Mouse (Mus musculus) embryonic facial prominence, embryonic 10.5 days (tissue): ENCODE data around the gene Sgms1. TPM values are rescaled to one million over a fixed set of nuclear protein-coding genes. Genes with fewer than 3 reads are reported as not detected.

Experiments
- DNase-seq: peaks from one replicate; pipeline ENCODE4 v3.0.0-alpha.2; 2017; ENCODE audit warnings: low spot score
- H3K27ac ChIP-seq: fragments of 300-500 bp; sonication (generic); replicated peaks from 2 replicates; pipeline ENCODE4 v1.5.1; 2016; ENCODE audit warnings: mild to moderate bottlenecking
- H3K27me3 ChIP-seq: fragments of 300-500 bp; sonication (generic); replicated peaks from 2 replicates; pipeline ENCODE4 v1.6.1; 2016; ENCODE audit warnings: low read depth, mild to moderate bottlenecking; ENCODE audit not compliant: poor library complexity, severe bottlenecking
- H3K36me3 ChIP-seq: fragments of 300-500 bp; sonication (generic); replicated peaks from 2 replicates; pipeline ENCODE4 v1.6.1; 2016; ENCODE audit warnings: mild to moderate bottlenecking, moderate library complexity
- H3K4me1 ChIP-seq: fragments of 300-500 bp; sonication (generic); 2 replicates; pipeline ENCODE4 v1.6.1; 2016
- H3K4me3 ChIP-seq: fragments of 300-500 bp; sonication (generic); 2 replicates; pipeline ENCODE4 v1.5.1; 2016; ENCODE audit warnings: mild to moderate bottlenecking, moderate library complexity
- H3K9me3 ChIP-seq: fragments of 300-500 bp; sonication (generic); 2 replicates; pipeline ENCODE4 v1.6.1; 2016; ENCODE audit warnings: mild to moderate bottlenecking
- WGBS: fragments of 180-500 bp; shearing (Covaris S2); methylation state at CpG from one replicate; pipeline ENCODE4 v1.1.7; 2016; 5-methylcytosine and 5-hydroxymethylcytosine counted together
- polyA plus RNA-seq: library from polyadenylated mRNA; unstranded; fragments of >200 nt; fragmentation: Nextera tagmentation; extraction: Ambion mirVana; gene quantifications from 2 replicates; pipeline ENCODE4 v1.2.1, GENCODE M21; 2016

The Sgms1 gene
- polyA plus RNA-seq, 1 experiment from 2014 or later = 16.6 TPM

GRCm38 (mm10) chr19:32276817-32277216, 112.7 kb downstream of the Sgms1 start:
- WGBS = 82% methylated on average over 8 of the region's 8 CpGs
- no peak overlapping the region for H3K4me3 ChIP-seq
- no peak for DNase-seq
- H3K36me3 ChIP-seq = no peaks in the 10 kb centered on the region
- no peaks in the 10 kb centered on the region for H3K9me3 ChIP-seq
- no peak overlapping the region for H3K27ac ChIP-seq
- H3K27me3 ChIP-seq = no peaks in the 10 kb centered on the region
- H3K4me1 ChIP-seq = peaks cover 48% of the 10 kb centered on the region

- H3K27ac ChIP-seq = no peak overlapping the region
- no peak overlapping the region for H3K4me3 ChIP-seq
- H3K4me1 ChIP-seq = peaks cover 48% of the 10 kb centered on the region
- 75% methylated on average over 5 of the region's 5 CpGs for WGBS
- no peaks in the 10 kb centered on the region for H3K36me3 ChIP-seq
- no peaks in the 10 kb centered on the region for H3K27me3 ChIP-seq
- H3K9me3 ChIP-seq = no peaks in the 10 kb centered on the region
- no peak for DNase-seq
Measured at GRCm38 (mm10) chr19:32276263-32276662, 113.3 kb downstream of the Sgms1 start.

- 85% methylated on average over 14 of the region's 14 CpGs for WGBS
- Histone ChIP-seq H3K36me3 (no peaks in the 10 kb centered on the region), H3K9me3 (no peaks in the 10 kb centered on the region), H3K4me1 (peaks cover 41% of the 10 kb centered on the region), H3K27me3 (no peaks in the 10 kb centered on the region), H3K27ac (no peak overlapping the region), H3K4me3 (no peak overlapping the region)
- no peak for DNase-seq
Measured at GRCm38 (mm10) chr19:32275068-32275925, 114.2 kb downstream of the Sgms1 start.

GRCm38 (mm10) chr19:32274145-32274544, 115.4 kb downstream of the Sgms1 start:
- no peak overlapping the region for H3K4me3 ChIP-seq
- no peaks in the 10 kb centered on the region for H3K36me3 ChIP-seq
- no peaks in the 10 kb centered on the region for H3K27me3 ChIP-seq
- peaks cover 34% of the 10 kb centered on the region for H3K4me1 ChIP-seq
- WGBS = 75% methylated on average over 2 of the region's 2 CpGs
- DNase-seq = no peak
- no peak overlapping the region for H3K27ac ChIP-seq
- no peaks in the 10 kb centered on the region for H3K9me3 ChIP-seq

DNA sequence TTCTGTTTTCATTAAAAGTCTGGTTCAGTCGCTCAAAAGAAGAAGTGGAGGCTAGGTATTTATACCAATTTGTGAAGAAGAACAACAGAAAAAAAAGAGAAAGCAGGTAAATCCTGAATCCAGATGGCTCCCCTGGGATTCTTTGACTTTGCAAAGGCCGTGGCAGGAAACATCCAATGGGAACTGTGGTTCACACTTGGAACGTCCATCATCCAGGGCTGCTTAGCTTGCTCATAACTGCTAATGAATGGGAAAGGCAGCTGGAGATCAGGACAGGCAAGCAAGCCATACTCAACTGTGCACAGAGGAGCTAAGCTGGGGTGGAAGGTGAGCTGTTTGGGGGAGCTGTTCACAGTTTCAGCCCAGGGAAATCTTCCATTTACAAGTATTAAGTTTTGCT, 115.8 kb downstream of the Sgms1 start:
- H3K27me3 ChIP-seq = no peaks in the 10 kb centered on the region
- no peak overlapping the region for H3K27ac ChIP-seq
- H3K9me3 ChIP-seq = no peaks in the 10 kb centered on the region
- no peak overlapping the region for H3K4me3 ChIP-seq
- DNase-seq = no peak
- WGBS = 58% methylated on average over 3 of the region's 3 CpGs
- no peaks in the 10 kb centered on the region for H3K36me3 ChIP-seq
- peaks cover 34% of the 10 kb centered on the region for H3K4me1 ChIP-seq

GRCm38 (mm10) chr19:32272475-32273260, 116.8 kb downstream of the Sgms1 start:
- H3K4me3 ChIP-seq = no peak overlapping the region
- no peaks in the 10 kb centered on the region for H3K36me3 ChIP-seq
- 70% methylated on average over 6 of the region's 6 CpGs for WGBS
- peaks cover 40% of the 10 kb centered on the region for H3K4me1 ChIP-seq
- no peak for DNase-seq
- H3K9me3 ChIP-seq = no peaks in the 10 kb centered on the region
- H3K27ac ChIP-seq = no peak overlapping the region
- no peaks in the 10 kb centered on the region for H3K27me3 ChIP-seq

DNA sequence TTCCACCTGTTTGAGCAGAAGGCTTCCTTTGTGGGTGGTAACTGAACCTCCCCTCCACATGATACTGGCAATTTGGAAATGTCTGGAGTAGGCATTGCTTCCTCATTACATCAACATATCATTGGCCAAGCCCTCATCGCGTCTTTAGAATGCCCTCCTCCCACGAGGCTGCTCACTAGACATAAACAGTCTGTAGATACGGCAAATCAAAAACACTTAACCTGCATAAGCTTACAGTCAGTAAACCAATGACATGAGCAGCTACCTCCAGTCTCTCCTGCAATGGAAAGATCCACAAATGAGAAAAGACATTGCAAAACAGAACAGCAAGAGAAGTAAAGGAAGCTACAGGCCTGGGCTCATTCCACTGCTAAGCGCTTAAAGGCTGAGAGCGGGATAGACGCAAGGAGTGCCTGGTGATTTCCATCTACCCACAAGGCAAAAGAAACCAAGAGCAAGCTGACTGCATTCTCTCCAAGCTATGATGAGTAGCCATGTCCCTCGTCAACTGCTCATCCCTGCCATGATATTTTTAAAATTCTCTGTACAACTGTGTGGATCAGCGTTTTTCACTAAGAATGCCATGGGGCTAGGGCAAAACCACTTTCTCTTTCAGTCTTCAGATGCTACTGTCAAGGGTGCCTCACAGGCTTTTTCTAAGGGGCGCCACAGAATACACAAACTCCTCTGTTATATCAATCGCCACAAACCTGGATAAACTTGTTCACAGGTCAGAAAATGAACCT, 117.9 kb downstream of the Sgms1 start:
- H3K27me3 ChIP-seq = no peaks in the 10 kb centered on the region
- H3K9me3 ChIP-seq = no peaks in the 10 kb centered on the region
- H3K27ac ChIP-seq = 0 out of 2 replicates have a peak overlapping the region, but pooled peaks have one; percentile 14
- peaks cover 36% of the 10 kb centered on the region for H3K4me1 ChIP-seq
- H3K36me3 ChIP-seq = no peaks in the 10 kb centered on the region
- WGBS = 88% methylated on average over 11 of the region's 11 CpGs
- no peak for DNase-seq
- H3K4me3 ChIP-seq = no peak overlapping the region

GRCm38 (mm10) chr19:32269844-32270176, 119.7 kb downstream of the Sgms1 start:
- WGBS = 88% methylated on average over 6 of the region's 6 CpGs
- no peak for DNase-seq
- H3K4me3 ChIP-seq = no peak overlapping the region
- H3K4me1 ChIP-seq = peaks cover 23% of the 10 kb centered on the region
- H3K27ac ChIP-seq = no peak overlapping the region
- H3K27me3 ChIP-seq = no peaks in the 10 kb centered on the region
- no peaks in the 10 kb centered on the region for H3K9me3 ChIP-seq
- H3K36me3 ChIP-seq = no peaks in the 10 kb centered on the region

GRCm38 (mm10) chr19:32269141-32269843, 120.2 kb downstream of the Sgms1 start:
- no peaks in the 10 kb centered on the region for H3K9me3 ChIP-seq
- DNase-seq = no peak
- 84% methylated on average over 12 of the region's 12 CpGs for WGBS
- H3K4me1 ChIP-seq = peaks cover 23% of the 10 kb centered on the region
- H3K4me3 ChIP-seq = no peak overlapping the region
- no peaks in the 10 kb centered on the region for H3K27me3 ChIP-seq
- H3K36me3 ChIP-seq = no peaks in the 10 kb centered on the region
- H3K27ac ChIP-seq = no peak overlapping the region

DNA sequence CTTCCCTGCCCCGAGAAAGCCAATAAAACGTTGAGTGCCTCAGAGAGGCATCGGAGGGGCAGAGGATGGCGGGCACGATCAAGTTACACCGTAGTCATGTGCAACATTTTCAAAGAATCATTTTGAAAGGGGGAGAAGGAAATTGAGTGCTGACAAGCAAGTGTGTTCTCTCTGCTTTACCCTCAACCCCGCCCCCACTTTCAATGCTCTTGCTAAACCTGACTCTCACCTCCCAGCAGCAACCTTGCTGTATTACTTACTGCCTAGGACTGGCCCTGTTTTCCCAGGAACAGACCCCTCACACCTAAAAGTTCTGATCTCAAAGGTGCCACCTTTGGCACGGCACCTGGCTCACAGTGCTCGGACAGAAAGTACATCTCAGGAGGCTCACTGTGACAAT, 121.0 kb downstream of the Sgms1 start:
- WGBS = 73% methylated on average over 9 of the region's 9 CpGs

GRCm38 (mm10) chr19:32266385-32267252, 122.9 kb downstream of the Sgms1 start:
- 88% methylated on average over 9 of the region's 9 CpGs for WGBS
- Histone ChIP-seq H3K4me3 (no peak overlapping the region), H3K9me3 (no peaks in the 10 kb centered on the region)

More for the DNA sequence above, 121.0 kb downstream of the Sgms1 start:
- Histone ChIP-seq H3K9me3 (no peaks in the 10 kb centered on the region), H3K27ac (no peak overlapping the region), H3K4me1 (peaks cover 23% of the 10 kb centered on the region), H3K36me3 (no peaks in the 10 kb centered on the region), H3K4me3 (no peak overlapping the region), H3K27me3 (no peaks in the 10 kb centered on the region)
- no peak for DNase-seq

More at GRCm38 (mm10) chr19:32266385-32267252, 122.9 kb downstream of the Sgms1 start:
- DNase-seq = no peak
- H3K27me3 ChIP-seq = no peaks in the 10 kb centered on the region
- H3K4me1 ChIP-seq = peaks cover 17% of the 10 kb centered on the region
- H3K27ac ChIP-seq = no peak overlapping the region
- H3K36me3 ChIP-seq = no peaks in the 10 kb centered on the region
